Mouse (Mus musculus): ENCODE results near the gene Tmem132d.

DNA sequence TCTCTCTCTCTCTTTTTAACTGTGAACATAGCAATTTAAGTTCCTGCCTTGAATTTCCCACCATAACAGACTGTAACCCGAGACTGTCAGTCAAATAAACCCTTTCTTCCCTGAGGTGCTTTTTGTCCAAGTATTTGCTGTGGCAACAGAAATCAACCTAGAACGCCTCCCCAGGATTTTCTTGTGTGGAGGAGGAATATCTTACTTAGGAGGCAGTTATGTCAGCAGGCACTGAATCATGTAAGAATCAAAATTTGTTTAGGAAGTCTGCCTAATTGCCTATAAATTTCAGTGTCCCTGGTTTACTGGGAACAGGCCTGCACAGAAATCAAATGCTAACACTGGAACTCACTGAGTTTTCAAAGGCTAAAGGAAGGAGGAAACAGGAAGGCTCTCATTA is 522.5 kb downstream of the Tmem132d start:
- TF ChIP-seq CTCF (IDR thresholded peaks at IDR 0.05; ENCODE audit: control insufficient read depth, insufficient read depth, insufficient read length), result no peak
- no peak for TF ChIP-seq CEBPB (IDR thresholded peaks at IDR 0.05; ENCODE audit: low read depth)
- no peak for TF ChIP-seq MYOG (IDR thresholded peaks at IDR 0.05; ENCODE audit: control insufficient read depth, extremely low read depth, insufficient read length)
- TF ChIP-seq MYOD1 (IDR thresholded peaks at IDR 0.05; ENCODE audit: control insufficient read depth, insufficient read length, low read depth), result no peak
- no peak for TF ChIP-seq FOSL1 (IDR thresholded peaks at IDR 0.05; ENCODE audit: insufficient read depth, low read length, poor library complexity, severe bottlenecking)
